Mouse (Mus musculus): ENCODE measurements around the gene Pgf. TPM values are rescaled to one million over a fixed set of nuclear protein-coding genes. Genes with fewer than 3 reads are reported as not detected.
A peak's percentile ranks its signal among the peaks of the same experiment; 100 is the strongest.

Pgf gene
- polyA plus RNA-seq, 1 experiment from 2014 or later = 12.6 TPM

GRCm38 (mm10) chr12:85200929-85201829 lies 23.6 kb upstream of the Pgf start:
- peaks cover 25% of the 10 kb centered on the region for H3K4me1 ChIP-seq (replicated peaks)
- 19% methylated on average over 24 of the region's 24 CpGs for WGBS
- H3K9ac ChIP-seq = peak overlapping the region; percentile 47
- H3K9me3 ChIP-seq = no peaks in the 10 kb centered on the region
- H3K27me3 ChIP-seq = no peaks in the 10 kb centered on the region
- H3K4me3 ChIP-seq = no peak overlapping the region
- peak overlapping the region; percentile 76 for H3K27ac ChIP-seq (replicated peaks)
- no peaks in the 10 kb centered on the region for H3K36me3 ChIP-seq
- peak; percentile 38; the same call in 1 of the 2 replicates for ATAC-seq (ENCODE audit: low read depth)
- H3K4me2 ChIP-seq = peak overlapping the region; percentile 25; the same call in 1 of the 2 replicates

- no peak overlapping the region for H3K4me3 ChIP-seq
- 89% methylated on average over 1 of the region's 1 CpGs for WGBS
- peaks cover 27% of the 10 kb centered on the region for H3K4me1 ChIP-seq (replicated peaks)
Observed at GRCm38 (mm10) chr12:85199954-85200353, 22.4 kb upstream of the Pgf start.

GRCm38 (mm10) chr12:85197936-85198335 lies 20.3 kb upstream of the Pgf start:
- Histone ChIP-seq H3K4me1 (replicated peaks) (peaks cover 42% of the 10 kb centered on the region), H3K9ac (no peak overlapping the region), H3K27ac (replicated peaks) (no peak overlapping the region), H3K4me2 (no peak overlapping the region), H3K9me3 (no peaks in the 10 kb centered on the region), H3K4me3 (no peak overlapping the region), H3K27me3 (no peaks in the 10 kb centered on the region), H3K36me3 (no peaks in the 10 kb centered on the region)
- no peak for ATAC-seq (ENCODE audit: low read depth)
- WGBS = 41% methylated on average over 8 of the region's 8 CpGs

More at GRCm38 (mm10) chr12:85199954-85200353, 22.4 kb upstream of the Pgf start:
- no peaks in the 10 kb centered on the region for H3K27me3 ChIP-seq
- H3K27ac ChIP-seq (replicated peaks) = no peak overlapping the region
- no peak for ATAC-seq (ENCODE audit: low read depth)
- no peaks in the 10 kb centered on the region for H3K36me3 ChIP-seq
- H3K9me3 ChIP-seq = no peaks in the 10 kb centered on the region
- no peak overlapping the region for H3K4me2 ChIP-seq
- no peak overlapping the region for H3K9ac ChIP-seq

GRCm38 (mm10) chr12:85197371-85197770 lies 19.8 kb upstream of the Pgf start:
- H3K9ac ChIP-seq = no peak overlapping the region
- H3K27me3 ChIP-seq = no peaks in the 10 kb centered on the region
- WGBS = 77% methylated on average over 7 of the region's 7 CpGs
- ATAC-seq (ENCODE audit: low read depth) = no peak
- 0 out of 2 replicates have a peak overlapping the region, but pooled peaks have one; percentile 23 for H3K27ac ChIP-seq (replicated peaks)
- no peak overlapping the region for H3K4me3 ChIP-seq
- H3K36me3 ChIP-seq = no peaks in the 10 kb centered on the region
- H3K9me3 ChIP-seq = no peaks in the 10 kb centered on the region
- H3K4me2 ChIP-seq = no peak overlapping the region
- H3K4me1 ChIP-seq (replicated peaks) = peaks cover 48% of the 10 kb centered on the region

DNA sequence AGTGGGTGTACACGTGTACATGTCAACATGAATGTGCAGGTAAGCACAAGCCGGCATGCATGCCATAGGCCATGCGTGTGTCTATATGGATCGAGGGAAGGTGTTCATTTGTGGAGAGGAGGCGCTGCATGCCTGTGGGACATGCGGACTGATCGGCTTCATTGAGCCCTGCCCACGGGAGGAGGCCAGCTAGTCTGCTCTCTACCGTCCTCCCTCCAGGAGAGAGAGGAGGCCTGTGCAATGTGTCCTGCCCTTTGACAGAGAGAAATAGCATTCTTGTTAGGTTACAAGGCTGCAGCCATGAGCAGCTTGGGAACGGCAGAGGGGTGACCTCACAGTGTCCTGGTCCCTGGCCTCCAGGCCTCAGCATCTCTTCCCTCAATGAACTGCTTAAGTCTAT lies 18.6 kb upstream of the Pgf start:
- WGBS = 84% methylated on average over 10 of the region's 10 CpGs
- ATAC-seq (ENCODE audit: low read depth) = no peak

DNA sequence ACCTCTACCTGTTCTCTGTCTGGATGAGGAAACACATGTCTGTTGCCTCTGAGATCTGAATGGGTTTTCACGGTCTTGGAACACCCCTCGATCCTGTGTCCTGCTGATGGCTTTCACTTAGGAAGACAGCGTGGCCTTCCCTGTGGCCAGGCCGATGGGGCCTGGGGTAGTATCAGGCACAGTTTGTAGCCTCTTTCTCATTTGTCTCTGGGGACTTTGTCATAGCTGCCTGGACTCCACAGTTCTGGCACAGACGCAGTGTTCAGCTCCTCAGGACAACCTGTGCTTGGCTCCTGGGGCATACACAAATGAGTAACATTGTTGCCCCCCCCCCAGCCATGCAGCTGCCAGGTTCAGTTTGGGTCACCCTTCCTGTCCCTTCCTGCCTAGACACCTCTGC lies 17.5 kb upstream of the Pgf start:
- Histone ChIP-seq H3K27me3 (no peaks in the 10 kb centered on the region), H3K27ac (replicated peaks) (no peak overlapping the region), H3K36me3 (no peaks in the 10 kb centered on the region), H3K4me3 (no peak overlapping the region), H3K9me3 (no peaks in the 10 kb centered on the region), H3K4me2 (no peak overlapping the region), H3K4me1 (replicated peaks) (peaks cover 31% of the 10 kb centered on the region), H3K9ac (no peak overlapping the region)
- ATAC-seq (ENCODE audit: low read depth) = no peak
- 77% methylated on average over 5 of the region's 5 CpGs for WGBS

More for the DNA sequence above, 18.6 kb upstream of the Pgf start:
- H3K4me1 ChIP-seq (replicated peaks) = peaks cover 40% of the 10 kb centered on the region
- no peak overlapping the region for H3K9ac ChIP-seq
- H3K4me3 ChIP-seq = no peak overlapping the region
- no peak overlapping the region for H3K27ac ChIP-seq (replicated peaks)
- H3K4me2 ChIP-seq = no peak overlapping the region
- H3K36me3 ChIP-seq = no peaks in the 10 kb centered on the region
- no peaks in the 10 kb centered on the region for H3K9me3 ChIP-seq
- H3K27me3 ChIP-seq = no peaks in the 10 kb centered on the region

- 0 out of 2 replicates have a peak, but pooled peaks have one; percentile 25 for ATAC-seq (ENCODE audit: low read depth)
- Histone ChIP-seq H3K9ac (no peak overlapping the region), H3K4me3 (no peak overlapping the region), H3K9me3 (no peaks in the 10 kb centered on the region), H3K27me3 (no peaks in the 10 kb centered on the region), H3K36me3 (no peaks in the 10 kb centered on the region), H3K4me2 (no peak overlapping the region), H3K27ac (replicated peaks) (peak overlapping the region; percentile 38; the same call in 1 of the 2 replicates), H3K4me1 (replicated peaks) (peaks cover 31% of the 10 kb centered on the region)
- 48% methylated on average over 4 of the region's 4 CpGs for WGBS
Observed at GRCm38 (mm10) chr12:85194623-85195018, 17.0 kb upstream of the Pgf start.

GRCm38 (mm10) chr12:85193923-85194622 lies 16.5 kb upstream of the Pgf start:
- H3K9me3 ChIP-seq = no peaks in the 10 kb centered on the region
- peaks cover 31% of the 10 kb centered on the region for H3K4me1 ChIP-seq (replicated peaks)
- no peaks in the 10 kb centered on the region for H3K27me3 ChIP-seq
- no peaks in the 10 kb centered on the region for H3K36me3 ChIP-seq
- 82% methylated on average over 11 of the region's 11 CpGs for WGBS
- H3K4me3 ChIP-seq = no peak overlapping the region
- no peak overlapping the region for H3K9ac ChIP-seq
- 0 out of 2 replicates have a peak, but pooled peaks have one; percentile 16 for ATAC-seq (ENCODE audit: low read depth)
- H3K27ac ChIP-seq (replicated peaks) = peak overlapping the region; percentile 38; the same call in 1 of the 2 replicates
- no peak overlapping the region for H3K4me2 ChIP-seq

DNA sequence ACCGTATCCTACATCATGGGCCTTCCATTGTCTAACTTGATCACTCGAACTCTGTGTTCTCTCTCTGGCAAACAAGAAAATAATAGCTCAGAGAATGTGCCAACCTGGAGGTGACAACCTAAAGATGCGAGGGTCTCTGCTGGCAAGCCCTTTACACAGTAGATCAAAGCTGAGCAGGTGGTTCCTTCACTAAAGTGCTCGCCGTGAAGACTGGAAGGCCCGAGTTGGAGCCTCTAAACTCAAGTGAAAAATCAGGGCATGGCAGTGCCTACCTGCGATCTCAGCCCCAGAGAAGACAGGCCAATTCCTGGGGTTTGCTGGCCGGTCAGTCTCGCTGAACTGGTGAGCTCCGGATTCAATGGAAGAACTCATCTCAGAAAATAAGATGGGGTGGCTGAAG lies 15.6 kb upstream of the Pgf start:
- H3K4me1 ChIP-seq (replicated peaks) = peaks cover 31% of the 10 kb centered on the region
- H3K9ac ChIP-seq = no peak overlapping the region
- no peak overlapping the region for H3K4me3 ChIP-seq
- 78% methylated on average over 10 of the region's 10 CpGs for WGBS
- H3K9me3 ChIP-seq = no peaks in the 10 kb centered on the region
- ATAC-seq (ENCODE audit: low read depth) = no peak
- no peaks in the 10 kb centered on the region for H3K36me3 ChIP-seq
- no peaks in the 10 kb centered on the region for H3K27me3 ChIP-seq
- no peak overlapping the region for H3K27ac ChIP-seq (replicated peaks)
- H3K4me2 ChIP-seq = no peak overlapping the region

DNA sequence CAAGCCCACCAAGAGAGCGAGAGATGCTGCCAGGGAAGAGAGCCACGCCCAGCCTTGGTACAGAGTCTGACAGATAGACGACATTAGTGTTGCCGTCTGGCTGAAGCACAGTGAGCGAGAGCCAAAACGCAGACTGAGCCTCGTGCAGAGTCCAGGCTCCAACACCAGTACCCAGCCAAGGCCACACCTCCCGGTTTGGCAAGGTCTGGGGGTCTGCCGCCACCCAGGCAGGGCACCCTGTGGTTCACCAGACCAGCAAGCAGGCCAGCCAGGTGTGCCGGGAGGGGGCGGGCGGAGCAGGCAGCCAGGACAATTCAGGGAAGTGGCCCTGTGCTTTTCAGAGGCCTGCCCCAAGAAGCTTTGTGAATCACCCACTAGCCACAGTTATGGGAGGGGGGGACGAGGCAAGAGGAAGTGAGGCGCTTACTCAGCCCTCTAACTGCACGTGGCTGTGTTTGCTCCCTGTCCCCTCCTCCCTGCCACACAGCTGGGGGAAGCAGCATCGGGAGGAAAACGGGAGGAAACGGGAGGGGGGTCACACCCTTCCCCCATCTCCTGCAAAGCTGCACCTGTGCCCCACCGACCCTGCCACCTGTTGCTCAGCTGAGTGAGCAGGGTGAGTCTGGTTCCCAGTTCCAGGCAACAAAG lies 15.0 kb upstream of the Pgf start:
- Histone ChIP-seq H3K27me3 (no peaks in the 10 kb centered on the region), H3K9me3 (no peaks in the 10 kb centered on the region), H3K27ac (replicated peaks) (no peak overlapping the region), H3K36me3 (no peaks in the 10 kb centered on the region), H3K4me3 (no peak overlapping the region), H3K9ac (no peak overlapping the region), H3K4me1 (replicated peaks) (peaks cover 28% of the 10 kb centered on the region), H3K4me2 (no peak overlapping the region)
- 26% methylated on average over 19 of the region's 19 CpGs for WGBS
- ATAC-seq (ENCODE audit: low read depth) = no peak

DNA sequence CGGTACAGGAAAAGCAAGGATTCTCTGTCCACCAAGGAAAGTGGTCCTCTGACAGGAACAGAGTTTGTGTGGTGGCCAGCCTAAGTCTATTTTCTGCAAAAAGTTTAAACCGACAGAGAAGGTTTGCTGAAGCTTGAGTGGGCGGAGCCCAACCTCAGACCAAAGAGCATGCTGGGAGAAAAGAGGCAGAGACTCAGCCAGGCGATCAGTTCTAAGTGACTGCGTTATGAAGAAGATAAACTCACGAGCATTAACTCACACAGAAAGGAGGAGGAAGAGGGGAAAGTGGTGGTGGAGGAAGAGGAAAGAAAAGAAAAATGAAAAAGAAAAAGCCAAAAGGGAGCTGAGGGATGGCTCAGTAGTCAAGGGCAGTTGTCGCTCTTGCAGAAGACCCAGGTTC lies 12.7 kb upstream of the Pgf start:
- H3K4me2 ChIP-seq = no peak overlapping the region
- H3K4me1 ChIP-seq (replicated peaks) = peaks cover 26% of the 10 kb centered on the region
- no peaks in the 10 kb centered on the region for H3K36me3 ChIP-seq
- H3K27ac ChIP-seq (replicated peaks) = no peak overlapping the region
- WGBS = 78% methylated on average over 7 of the region's 7 CpGs
- no peak for ATAC-seq (ENCODE audit: low read depth)
- H3K9ac ChIP-seq = no peak overlapping the region
- no peak overlapping the region for H3K4me3 ChIP-seq
- H3K9me3 ChIP-seq = no peaks in the 10 kb centered on the region
- no peaks in the 10 kb centered on the region for H3K27me3 ChIP-seq

- ATAC-seq (ENCODE audit: low read depth) = no peak
- Histone ChIP-seq H3K36me3 (no peaks in the 10 kb centered on the region), H3K9me3 (no peaks in the 10 kb centered on the region), H3K27me3 (no peaks in the 10 kb centered on the region), H3K9ac (no peak overlapping the region), H3K4me2 (no peak overlapping the region), H3K4me3 (no peak overlapping the region), H3K27ac (replicated peaks) (no peak overlapping the region), H3K4me1 (replicated peaks) (peaks cover 18% of the 10 kb centered on the region)
- 80% methylated on average over 7 of the region's 7 CpGs for WGBS
Observed at GRCm38 (mm10) chr12:85186361-85186760, 8.8 kb upstream of the Pgf start.
